In the genomic region with DNA sequence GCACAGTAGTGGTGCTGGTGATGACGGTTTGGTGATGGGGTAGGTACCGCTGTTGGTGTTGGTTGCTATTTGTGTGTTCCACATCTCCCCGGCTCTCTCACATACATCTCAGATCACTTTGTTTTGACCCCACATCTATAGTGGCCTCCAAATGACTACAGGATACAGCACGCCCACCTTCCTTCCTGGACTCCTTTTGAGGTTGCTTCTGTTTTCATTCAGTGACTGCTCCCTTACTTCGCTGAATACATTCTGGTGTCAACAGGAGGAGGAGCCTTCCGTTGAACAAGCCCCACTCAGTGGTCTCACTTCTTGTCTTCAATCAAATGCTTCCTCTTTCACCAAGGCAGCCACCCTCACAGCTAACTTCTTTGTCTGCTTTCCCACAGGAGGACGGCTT, we compare ENCODE assay signal across 8 mouse cellular contexts. TPM values are rescaled to one million over a fixed set of nuclear protein-coding genes. Genes with fewer than 3 reads are reported as not detected.
DNase-seq lines count a peak whose midpoint lies in the region; ATAC-seq lines count a peak whose summit lies in the region.
"Had no signal": no experiment of that assay in that cellular context is flagged by ENCODE, and none has a peak within 500 bp of the region (broad histone marks: within the 10 kb centered on the region; RNA-seq: fewer than 3 reads in every experiment).

No protein-coding gene starts in this region.

- H3K27me3 ChIP-seq in neural tube, embryonic 13.5 days: no peaks in the 10 kb centered on the region

- no peak for DNase-seq in neural tube, embryonic 10.5 days (ENCODE audit: extremely low spot score, low spot score)
- DNase-seq in monocyte, adult 2 months (ENCODE audit: low read depth in 1 of 2, low spot score in 2 of 2): peak; percentile 26 to 42
- DNase-seq in cerebellum, postnatal 14 days: no peak
- no peak for DNase-seq in gastrocnemius, adult 18-20 months (ENCODE audit: low spot score)
- DNase-seq in adrenal gland, adult 8-10 months: no peak
- DNase-seq: left cerebral cortex, postnatal 4 days had no signal

- H3K9me3 ChIP-seq in neural tube, embryonic 13.5 days: no peaks in the 10 kb centered on the region

- H3K4me3 ChIP-seq in neural tube, embryonic 13.5 days: no peak overlapping the region

- no peak for ATAC-seq in neural tube, embryonic 13.5 days (ENCODE audit: low read depth)
- peak; percentile 54 to 65 for ATAC-seq in hematopoietic stem cell, adult 5-6 weeks (replicated peaks in 1 of 2; ENCODE audit: insufficient read depth in 1 of 2, low FRiP score in 2 of 2, low TSS enrichment in 1 of 2, low read depth in 1 of 2, poor library complexity in 2 of 2, severe bottlenecking in 2 of 2)

- H3K9ac ChIP-seq in neural tube, embryonic 13.5 days: no peak overlapping the region

- H3K36me3 ChIP-seq in neural tube, embryonic 13.5 days: 0 out of 2 replicates have a peak, but pooled peaks cover 3% of the 10 kb centered on the region

- 67% methylated on average over 7 of the region's 7 CpGs for WGBS in neural tube, embryonic 13.5 days

- peak overlapping the region; percentile 96 for H3K27ac ChIP-seq in neural tube, embryonic 13.5 days (replicated peaks)

- H3K4me2 ChIP-seq in neural tube, embryonic 13.5 days: no peak overlapping the region

- peaks cover 31% of the 10 kb centered on the region for H3K4me1 ChIP-seq in neural tube, embryonic 13.5 days (replicated peaks)

RNA-seq across cellular contexts. Expression of gene Tmsb10, which starts 3.8 kb away (rescaled TPM):
- 4,458 and 5,080 TPM in 2 replicates for polyA plus RNA-seq in neural tube, embryonic 13.5 days (2015; fragmentation: Nextera tagmentation; extraction: Ambion mirVana)
- total RNA-seq in hematopoietic stem cell, adult 5-6 weeks (2017): 586 and 795 TPM in 2 replicates
- 10 to 100 TPM; 41.8 to 57.0 TPM for total RNA-seq in gastrocnemius, adult 18-20 months (2021)
- 100 to 1,000 TPM in 3 of 4 experiments, 10 to 100 TPM in 1; 94.6 to 217 (median 164) TPM for total RNA-seq in adrenal gland, adult 8-10 months (2022)

RNA-seq across cellular contexts. Expression of gene Kcmf1, which starts 55.0 kb away (rescaled TPM):
- polyA plus RNA-seq in neural tube, embryonic 13.5 days (2015; fragmentation: Nextera tagmentation; extraction: Ambion mirVana): 34.4 and 35.1 TPM in 2 replicates
- total RNA-seq in hematopoietic stem cell, adult 5-6 weeks (2017): 112 and 159 TPM in 2 replicates
- total RNA-seq in gastrocnemius, adult 18-20 months (2021): 100 to 1,000 TPM; 178 to 199 TPM
- 10 to 100 TPM; 70.8 to 89.2 (median 76.8) TPM for total RNA-seq in adrenal gland, adult 8-10 months (2022)

Comparison
In these comparisons a context has a peak if more than half of its experiments do, and no peak if none do; other contexts are left out.
1. DNase-seq: peak in monocyte, adult 2 months (2 of 2); none in neural tube, embryonic 10.5 days (single experiment), cerebellum, postnatal 14 days (0 of 2), gastrocnemius, adult 18-20 months (single experiment) and adrenal gland, adult 8-10 months (single experiment).